Mouse (Mus musculus): Measurements from ENCODE around the gene Fgfr2.

DNA sequence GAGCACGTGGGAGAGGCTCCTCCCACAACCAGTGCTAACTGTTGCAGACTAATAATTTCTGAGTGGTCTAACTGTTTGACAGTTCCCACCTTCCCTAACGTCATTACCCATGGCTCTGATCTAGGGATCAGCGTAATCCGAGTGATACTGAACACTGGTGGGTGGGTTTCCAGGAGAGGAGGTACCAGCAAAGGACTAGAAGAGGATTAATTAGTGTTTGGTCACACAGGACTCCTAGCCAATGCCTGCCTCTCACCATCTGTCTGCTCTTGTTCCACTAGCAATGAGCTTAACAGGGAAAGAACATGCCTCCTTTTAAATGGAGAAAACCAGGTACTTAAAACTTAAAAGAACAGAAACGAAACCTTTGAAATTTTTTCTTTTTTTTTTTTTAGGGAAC is 364.3 kb downstream of the Fgfr2 start:
- TF ChIP-seq CTCF (conservative IDR thresholded peaks at IDR 0.05; ENCODE audit: low read length): no peak
- TF ChIP-seq NANOG (IDR thresholded peaks at IDR 0.05; ENCODE audit: borderline replicate concordance, low read length): no peak
- TF ChIP-seq POU5F1 (IDR thresholded peaks at IDR 0.05; ENCODE audit: borderline replicate concordance, low read length): no peak

Data from E14TG2a.4 (cell line).